Mouse (Mus musculus) C2C12 (cell line): ENCODE measurements around the gene Rnf144b. TPM values are rescaled to one million over a fixed set of nuclear protein-coding genes. Genes with fewer than 3 reads are reported as not detected.

ENCODE experiments used
- H3K27me3 ChIP-seq: one replicate; pipeline ENCODE4 v1.6.1; 2011; ENCODE audit not compliant: control insufficient read depth, insufficient read depth, insufficient read length
- H3K36me3 ChIP-seq: one replicate; pipeline ENCODE4 v1.6.1; 2011; ENCODE audit not compliant: control insufficient read depth, insufficient read depth
- H3K4me3 ChIP-seq: one replicate; pipeline ENCODE4 v1.5.1; 2011; ENCODE audit warnings: mild to moderate bottlenecking, control low read depth; ENCODE audit not compliant: poor library complexity, insufficient read depth, severe bottlenecking
- H3K79me2 ChIP-seq: one replicate; pipeline ENCODE4 v1.6.1; 2011; ENCODE audit not compliant: control insufficient read depth, insufficient read depth
- H3K79me3 ChIP-seq: one replicate; pipeline ENCODE4 v1.6.1; 2011; ENCODE audit warnings: low read depth, control low read depth
- H3ac ChIP-seq: one replicate; pipeline ENCODE3; 2011; ENCODE audit warnings: low read depth; ENCODE audit not compliant: control insufficient read depth, insufficient read length
- CEBPB ChIP-seq: IDR thresholded peaks from one replicate; pipeline ENCODE4 v1.6.1; 2011; ENCODE audit warnings: low read depth, mild to moderate bottlenecking, control low read depth, moderate library complexity
- CTCF ChIP-seq: IDR thresholded peaks from one replicate; pipeline ENCODE4 v1.5.1; 2011; ENCODE audit not compliant: control insufficient read depth, insufficient read depth, insufficient read length
- FOSL1 ChIP-seq: IDR thresholded peaks from one replicate; pipeline ENCODE4 v1.8.0; 2011; ENCODE audit warnings: mild to moderate bottlenecking, low read length; ENCODE audit not compliant: poor library complexity, insufficient read depth, severe bottlenecking
- MAX ChIP-seq: IDR thresholded peaks from one replicate; pipeline ENCODE4 v1.6.1; 2011; ENCODE audit warnings: mild to moderate bottlenecking, control low read depth
- MYOD1 ChIP-seq: IDR thresholded peaks from one replicate; pipeline ENCODE4 v1.6.1; 2011; ENCODE audit warnings: low read depth; ENCODE audit not compliant: control insufficient read depth, insufficient read length
- MYOG ChIP-seq: IDR thresholded peaks from one replicate; pipeline ENCODE4 v1.6.1; 2011; ENCODE audit not compliant: control insufficient read depth, insufficient read length; ENCODE audit errors: extremely low read depth
- USF1 ChIP-seq: IDR thresholded peaks from one replicate; pipeline ENCODE4 v1.6.1; 2011; ENCODE audit warnings: low read depth, mild to moderate bottlenecking, control low read depth, moderate library complexity
- polyA plus RNA-seq: library from polyadenylated mRNA; unstranded; fragments of >200 nt; fragmentation: generic; extraction: Trizol; gene quantifications from one replicate; pipeline ENCODE4 v1.2.1, GENCODE M21; 2012; ENCODE audit warnings: missing spikeins

Rnf144b gene
- polyA plus RNA-seq, 1 experiment: 0.28 TPM

- TF ChIP-seq MAX: no peak
- TF ChIP-seq CEBPB: no peak
- no peak for TF ChIP-seq FOSL1
- TF ChIP-seq CTCF: no peak
- Histone ChIP-seq H3K4me3 (no peak overlapping the region), H3K79me2 (no peaks in the 10 kb centered on the region), H3ac (no peak overlapping the region), H3K36me3 (no peaks in the 10 kb centered on the region), H3K79me3 (no peaks in the 10 kb centered on the region), H3K27me3 (no peaks in the 10 kb centered on the region)
Measured at GRCm38 (mm10) chr13:47112924-47113323, 9.5 kb upstream of the Rnf144b start.

- Histone ChIP-seq H3K36me3 (no peaks in the 10 kb centered on the region), H3K4me3 (no peak overlapping the region), H3ac (no peak overlapping the region), H3K27me3 (no peaks in the 10 kb centered on the region), H3K79me3 (no peaks in the 10 kb centered on the region), H3K79me2 (no peaks in the 10 kb centered on the region)
- TF ChIP-seq MAX (no peak), CTCF (no peak), MYOG (no peak), MYOD1 (no peak), USF1 (no peak)
Measured at GRCm38 (mm10) chr13:47116000-47116399, 6.5 kb upstream of the Rnf144b start.

- no peaks in the 10 kb centered on the region for H3K36me3 ChIP-seq
- TF ChIP-seq MAX (no peak), FOSL1 (no peak), CEBPB (no peak), USF1 (no peak), CTCF (no peak), MYOD1 (no peak), MYOG (no peak)
- H3K79me2 ChIP-seq: no peaks in the 10 kb centered on the region
- no peak overlapping the region for H3ac ChIP-seq
- H3K4me3 ChIP-seq: no peak overlapping the region
- no peaks in the 10 kb centered on the region for H3K79me3 ChIP-seq
- H3K27me3 ChIP-seq: no peaks in the 10 kb centered on the region
Measured at GRCm38 (mm10) chr13:47121333-47121889, 1.0 kb upstream of the Rnf144b start.

- Histone ChIP-seq H3ac (no peak overlapping the region), H3K36me3 (no peaks in the 10 kb centered on the region)
- no peak for TF ChIP-seq MAX
- TF ChIP-seq MYOD1: no peak
- no peak for TF ChIP-seq CTCF
Measured at GRCm38 (mm10) chr13:47124449-47124848, 2.0 kb downstream of the Rnf144b start.

GRCm38 (mm10) chr13:47124986-47125385 is 2.5 kb downstream of the Rnf144b start:
- Histone ChIP-seq H3K79me2 (no peaks in the 10 kb centered on the region), H3ac (no peak overlapping the region), H3K27me3 (no peaks in the 10 kb centered on the region), H3K4me3 (no peak overlapping the region), H3K36me3 (no peaks in the 10 kb centered on the region), H3K79me3 (no peaks in the 10 kb centered on the region)
- TF ChIP-seq FOSL1 (no peak), MYOD1 (no peak), USF1 (no peak), CEBPB (no peak), CTCF (no peak), MYOG (no peak), MAX (no peak)

More at GRCm38 (mm10) chr13:47124449-47124848, 2.0 kb downstream of the Rnf144b start:
- no peaks in the 10 kb centered on the region for H3K79me2 ChIP-seq
- H3K79me3 ChIP-seq: no peaks in the 10 kb centered on the region
- H3K4me3 ChIP-seq: no peak overlapping the region
- no peaks in the 10 kb centered on the region for H3K27me3 ChIP-seq

GRCm38 (mm10) chr13:47125595-47125994 is 3.1 kb downstream of the Rnf144b start:
- no peak overlapping the region for H3K4me3 ChIP-seq

More at GRCm38 (mm10) chr13:47125595-47125994, 3.1 kb downstream of the Rnf144b start:
- no peaks in the 10 kb centered on the region for H3K79me3 ChIP-seq
- no peaks in the 10 kb centered on the region for H3K79me2 ChIP-seq
- H3K36me3 ChIP-seq: no peaks in the 10 kb centered on the region
- no peaks in the 10 kb centered on the region for H3K27me3 ChIP-seq
- no peak for TF ChIP-seq MYOD1
- no peak for TF ChIP-seq MAX
- no peak for TF ChIP-seq MYOG
- no peak for TF ChIP-seq CEBPB
- TF ChIP-seq FOSL1: no peak
- no peak for TF ChIP-seq USF1
- TF ChIP-seq CTCF: no peak
- no peak overlapping the region for H3ac ChIP-seq
